Mouse (Mus musculus): ENCODE data around the gene Cdh15. TPM values are rescaled to one million over a fixed set of nuclear protein-coding genes. Genes with fewer than 3 reads are reported as not detected.

The Cdh15 gene
- polyA plus RNA-seq, 1 experiment from 2014 or later, result 8.3 TPM

DNA sequence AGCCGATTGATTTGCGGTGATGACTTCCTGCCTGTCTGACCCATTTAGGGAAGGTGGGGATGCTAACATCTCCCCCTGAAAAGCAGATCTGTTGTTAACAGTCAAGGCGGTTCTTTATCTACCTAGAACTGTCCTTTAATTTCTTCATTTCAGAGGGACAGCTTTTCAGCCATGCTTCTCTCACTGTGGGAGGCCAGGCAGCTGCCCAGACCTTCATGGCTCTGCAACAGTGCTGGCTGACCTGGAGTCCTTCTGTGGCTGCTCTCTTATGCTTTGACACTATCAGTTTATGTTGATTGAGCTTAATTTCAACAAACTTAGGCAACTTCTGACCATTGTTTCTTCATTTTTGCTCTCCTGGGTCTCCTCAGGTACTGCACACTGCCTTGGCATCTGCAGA lies 32.5 kb downstream of the Cdh15 start:
- H3K4me1 ChIP-seq (ENCODE audit: control insufficient read depth, insufficient read depth, low read length), result 0 out of 2 replicates have a peak, but pooled peaks cover 7% of the 10 kb centered on the region
- no peak overlapping the region for H3K4me2 ChIP-seq (ENCODE audit: low read depth)
- WGBS, result 40% methylated on average over 3 of the region's 3 CpGs
- ATAC-seq (ENCODE audit: insufficient read depth, low FRiP score, low TSS enrichment) (no peak), DNase-seq (ENCODE audit: low spot score) (no peak)
- H3K27me3 ChIP-seq (ENCODE audit: control insufficient read depth, insufficient read depth, low read length), result no peaks in the 10 kb centered on the region
- H3K36me3 ChIP-seq (ENCODE audit: control insufficient read depth, insufficient read depth, low read length), result peaks cover 9% of the 10 kb centered on the region
- no peaks in the 10 kb centered on the region for H3K9me3 ChIP-seq (ENCODE audit: control insufficient read depth, low read length)
- no peak overlapping the region for H3K27ac ChIP-seq (ENCODE audit: low read depth, low read length)
- H3K9ac ChIP-seq (ENCODE audit: low read length), result no peak overlapping the region
- H3K4me3 ChIP-seq (ENCODE audit: low read depth, low read length), result no peak overlapping the region

- Histone ChIP-seq H3K27me3 (ENCODE audit: control insufficient read depth, insufficient read depth, low read length) (no peaks in the 10 kb centered on the region), H3K9ac (ENCODE audit: low read length) (no peak overlapping the region), H3K36me3 (ENCODE audit: control insufficient read depth, insufficient read depth, low read length) (peaks cover 27% of the 10 kb centered on the region), H3K4me3 (ENCODE audit: low read depth, low read length) (no peak overlapping the region), H3K9me3 (ENCODE audit: control insufficient read depth, low read length) (no peaks in the 10 kb centered on the region), H3K4me1 (ENCODE audit: control insufficient read depth, insufficient read depth, low read length) (0 out of 2 replicates have a peak, but pooled peaks cover 7% of the 10 kb centered on the region), H3K4me2 (ENCODE audit: low read depth) (no peak overlapping the region), H3K27ac (ENCODE audit: low read depth, low read length) (no peak overlapping the region)
- DNase-seq (ENCODE audit: low spot score) (no peak), ATAC-seq (ENCODE audit: insufficient read depth, low FRiP score, low TSS enrichment) (no peak)
- WGBS, result 91% methylated on average over 10 of the region's 10 CpGs
Observed at GRCm38 (mm10) chr8:122883671-122884070, 35.9 kb downstream of the Cdh15 start.

DNA sequence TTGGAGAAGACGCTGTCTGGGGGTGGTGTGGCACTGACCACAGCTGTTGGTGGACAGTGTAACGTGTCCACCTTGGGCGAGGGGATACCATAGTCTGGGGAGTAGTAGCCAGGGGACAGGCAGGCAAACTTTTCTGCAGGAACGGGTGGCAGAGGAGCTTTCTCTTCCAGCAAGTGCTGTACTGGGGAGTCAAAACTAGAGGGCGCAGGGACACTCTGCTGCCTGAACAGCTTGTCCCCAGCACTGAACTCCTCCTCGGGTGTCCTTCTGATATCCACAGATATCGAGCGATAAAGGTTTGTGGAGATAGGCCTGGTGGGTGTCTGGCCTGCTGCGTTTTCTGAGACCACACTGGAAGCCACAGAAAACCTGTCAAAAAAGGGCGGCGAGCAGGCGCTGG lies 43.7 kb downstream of the Cdh15 start:
- no peak for ATAC-seq (ENCODE audit: insufficient read depth, low FRiP score, low TSS enrichment)
- H3K4me1 ChIP-seq (ENCODE audit: control insufficient read depth, insufficient read depth, low read length), result no peaks in the 10 kb centered on the region
- WGBS, result 91% methylated on average over 12 of the region's 12 CpGs
- no peak for DNase-seq (ENCODE audit: low spot score)
- H3K36me3 ChIP-seq (ENCODE audit: control insufficient read depth, insufficient read depth, low read length), result peaks cover 33% of the 10 kb centered on the region
- H3K27ac ChIP-seq (ENCODE audit: low read depth, low read length), result no peak overlapping the region
- H3K4me2 ChIP-seq (ENCODE audit: low read depth), result no peak overlapping the region
- H3K9ac ChIP-seq (ENCODE audit: low read length), result no peak overlapping the region
- H3K9me3 ChIP-seq (ENCODE audit: control insufficient read depth, low read length), result no peaks in the 10 kb centered on the region
- no peaks in the 10 kb centered on the region for H3K27me3 ChIP-seq (ENCODE audit: control insufficient read depth, insufficient read depth, low read length)
- no peak overlapping the region for H3K4me3 ChIP-seq (ENCODE audit: low read depth, low read length)

GRCm38 (mm10) chr8:122893451-122893850 lies 45.7 kb downstream of the Cdh15 start:
- Histone ChIP-seq H3K4me2 (ENCODE audit: low read depth) (no peak overlapping the region), H3K36me3 (ENCODE audit: control insufficient read depth, insufficient read depth, low read length) (peaks cover 31% of the 10 kb centered on the region), H3K4me3 (ENCODE audit: low read depth, low read length) (no peak overlapping the region), H3K27me3 (ENCODE audit: control insufficient read depth, insufficient read depth, low read length) (no peaks in the 10 kb centered on the region), H3K4me1 (ENCODE audit: control insufficient read depth, insufficient read depth, low read length) (no peaks in the 10 kb centered on the region), H3K9ac (ENCODE audit: low read length) (no peak overlapping the region), H3K9me3 (ENCODE audit: control insufficient read depth, low read length) (no peaks in the 10 kb centered on the region), H3K27ac (ENCODE audit: low read depth, low read length) (no peak overlapping the region)
- no peak for ATAC-seq (ENCODE audit: insufficient read depth, low FRiP score, low TSS enrichment)
- 94% methylated on average over 12 of the region's 12 CpGs for WGBS
- no peak for DNase-seq (ENCODE audit: low spot score)

DNA sequence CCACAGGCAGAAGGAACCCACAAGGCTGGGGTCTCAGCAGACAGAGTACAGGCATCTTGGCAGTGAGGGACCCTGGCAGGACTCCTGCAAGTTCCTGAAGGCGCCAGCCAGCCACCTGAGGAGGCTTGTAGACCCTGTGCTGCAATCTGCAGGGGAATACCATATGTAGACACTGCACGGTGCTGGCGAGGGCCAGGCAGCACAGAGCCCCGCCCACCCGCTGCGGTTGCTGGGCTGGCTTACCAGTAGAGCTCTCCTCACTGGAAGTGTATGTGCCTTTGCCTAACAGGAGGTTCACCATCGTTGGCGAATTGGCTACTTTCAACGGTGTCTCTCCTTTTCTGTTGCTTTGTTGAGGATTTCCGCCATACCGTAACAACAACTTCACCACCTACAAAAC lies 48.6 kb downstream of the Cdh15 start:
- DNase-seq (ENCODE audit: low spot score), result no peak
- Histone ChIP-seq H3K27me3 (ENCODE audit: control insufficient read depth, insufficient read depth, low read length) (no peaks in the 10 kb centered on the region), H3K4me2 (ENCODE audit: low read depth) (no peak overlapping the region), H3K9me3 (ENCODE audit: control insufficient read depth, low read length) (no peaks in the 10 kb centered on the region), H3K27ac (ENCODE audit: low read depth, low read length) (no peak overlapping the region), H3K4me3 (ENCODE audit: low read depth, low read length) (no peak overlapping the region), H3K4me1 (ENCODE audit: control insufficient read depth, insufficient read depth, low read length) (no peaks in the 10 kb centered on the region), H3K36me3 (ENCODE audit: control insufficient read depth, insufficient read depth, low read length) (peaks cover 23% of the 10 kb centered on the region), H3K9ac (ENCODE audit: low read length) (no peak overlapping the region)
- WGBS, result 95% methylated on average over 11 of the region's 11 CpGs
- ATAC-seq (ENCODE audit: insufficient read depth, low FRiP score, low TSS enrichment), result no peak

GRCm38 (mm10) chr8:122897200-122897599 lies 49.4 kb downstream of the Cdh15 start:
- Histone ChIP-seq H3K27ac (ENCODE audit: low read depth, low read length) (no peak overlapping the region), H3K9ac (ENCODE audit: low read length) (no peak overlapping the region), H3K4me1 (ENCODE audit: control insufficient read depth, insufficient read depth, low read length) (no peaks in the 10 kb centered on the region), H3K4me2 (ENCODE audit: low read depth) (no peak overlapping the region), H3K9me3 (ENCODE audit: control insufficient read depth, low read length) (no peaks in the 10 kb centered on the region), H3K36me3 (ENCODE audit: control insufficient read depth, insufficient read depth, low read length) (peaks cover 21% of the 10 kb centered on the region; the same call in 1 of the 2 replicates), H3K27me3 (ENCODE audit: control insufficient read depth, insufficient read depth, low read length) (no peaks in the 10 kb centered on the region), H3K4me3 (ENCODE audit: low read depth, low read length) (no peak overlapping the region)
- ATAC-seq (ENCODE audit: insufficient read depth, low FRiP score, low TSS enrichment) (no peak), DNase-seq (ENCODE audit: low spot score) (no peak)
- WGBS, result 97% methylated on average over 8 of the region's 8 CpGs

- DNase-seq (ENCODE audit: low spot score), result no peak
- Histone ChIP-seq H3K4me1 (ENCODE audit: control insufficient read depth, insufficient read depth, low read length) (no peaks in the 10 kb centered on the region), H3K36me3 (ENCODE audit: control insufficient read depth, insufficient read depth, low read length) (peaks cover 19% of the 10 kb centered on the region; the same call in 1 of the 2 replicates), H3K4me2 (ENCODE audit: low read depth) (no peak overlapping the region), H3K27me3 (ENCODE audit: control insufficient read depth, insufficient read depth, low read length) (no peaks in the 10 kb centered on the region), H3K4me3 (ENCODE audit: low read depth, low read length) (no peak overlapping the region), H3K9me3 (ENCODE audit: control insufficient read depth, low read length) (no peaks in the 10 kb centered on the region), H3K27ac (ENCODE audit: low read depth, low read length) (no peak overlapping the region), H3K9ac (ENCODE audit: low read length) (no peak overlapping the region)
- ATAC-seq (ENCODE audit: insufficient read depth, low FRiP score, low TSS enrichment), result no peak
- WGBS, result 96% methylated on average over 4 of the region's 4 CpGs
Observed at GRCm38 (mm10) chr8:122898018-122898417, 50.3 kb downstream of the Cdh15 start.

DNA sequence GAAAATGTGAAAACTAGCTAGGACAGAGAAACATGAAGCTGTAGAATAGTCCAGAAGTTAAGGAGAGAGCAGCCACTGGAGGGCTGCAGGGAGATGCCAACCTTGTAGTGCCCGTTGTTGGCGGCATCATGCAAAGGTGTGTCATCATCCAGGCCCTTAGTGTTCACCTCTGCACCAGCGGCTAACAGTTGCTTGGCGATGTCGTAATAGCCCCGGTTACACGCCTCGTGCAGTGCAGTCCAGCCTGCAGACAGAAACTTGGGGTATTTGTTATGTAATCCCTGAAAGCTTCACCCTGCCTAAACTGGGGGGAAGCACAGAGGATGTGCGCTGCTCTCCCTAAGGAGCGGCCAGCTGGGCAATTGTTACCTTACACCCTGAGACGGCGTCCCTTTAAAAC lies 50.7 kb downstream of the Cdh15 start:
- no peaks in the 10 kb centered on the region for H3K9me3 ChIP-seq (ENCODE audit: control insufficient read depth, low read length)
- H3K27ac ChIP-seq (ENCODE audit: low read depth, low read length), result no peak overlapping the region
- 96% methylated on average over 12 of the region's 12 CpGs for WGBS
- ATAC-seq (ENCODE audit: insufficient read depth, low FRiP score, low TSS enrichment), result no peak
- no peaks in the 10 kb centered on the region for H3K27me3 ChIP-seq (ENCODE audit: control insufficient read depth, insufficient read depth, low read length)
- no peak for DNase-seq (ENCODE audit: low spot score)
- no peak overlapping the region for H3K4me3 ChIP-seq (ENCODE audit: low read depth, low read length)
- no peak overlapping the region for H3K4me2 ChIP-seq (ENCODE audit: low read depth)
- peaks cover 19% of the 10 kb centered on the region; the same call in 1 of the 2 replicates for H3K36me3 ChIP-seq (ENCODE audit: control insufficient read depth, insufficient read depth, low read length)
- no peak overlapping the region for H3K9ac ChIP-seq (ENCODE audit: low read length)
- H3K4me1 ChIP-seq (ENCODE audit: control insufficient read depth, insufficient read depth, low read length), result no peaks in the 10 kb centered on the region

DNA sequence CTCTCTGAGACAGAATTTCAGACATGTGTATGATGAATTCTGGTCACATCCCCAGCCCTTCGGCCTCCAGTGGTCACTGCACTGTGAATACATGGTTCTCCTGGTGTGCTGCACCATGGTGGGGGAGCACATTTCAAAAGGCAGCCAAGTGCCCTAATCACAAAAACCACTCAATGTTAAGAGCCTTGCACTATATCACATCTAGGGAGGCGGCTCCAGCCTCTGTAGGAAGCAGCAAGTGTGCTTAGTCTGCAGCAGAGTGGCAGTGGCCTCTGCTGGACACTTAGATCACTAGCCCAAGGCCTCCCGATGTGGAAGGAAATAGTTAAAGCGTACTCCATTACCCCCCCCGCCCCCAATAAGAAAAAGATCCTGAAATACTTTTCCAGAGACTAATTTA lies 51.3 kb downstream of the Cdh15 start:
- Histone ChIP-seq H3K9me3 (ENCODE audit: control insufficient read depth, low read length) (no peaks in the 10 kb centered on the region), H3K4me3 (ENCODE audit: low read depth, low read length) (no peak overlapping the region), H3K9ac (ENCODE audit: low read length) (no peak overlapping the region), H3K27me3 (ENCODE audit: control insufficient read depth, insufficient read depth, low read length) (no peaks in the 10 kb centered on the region), H3K27ac (ENCODE audit: low read depth, low read length) (no peak overlapping the region), H3K4me1 (ENCODE audit: control insufficient read depth, insufficient read depth, low read length) (no peaks in the 10 kb centered on the region), H3K4me2 (ENCODE audit: low read depth) (no peak overlapping the region), H3K36me3 (ENCODE audit: control insufficient read depth, insufficient read depth, low read length) (peaks cover 19% of the 10 kb centered on the region; the same call in 1 of the 2 replicates)
- 82% methylated on average over 5 of the region's 5 CpGs for WGBS
- no peak for ATAC-seq (ENCODE audit: insufficient read depth, low FRiP score, low TSS enrichment)
- no peak for DNase-seq (ENCODE audit: low spot score)
